Mouse (Mus musculus): ENCODE results near the gene Gm21988.

GRCm38 (mm10) chr11:70218741-70219470 lies 20.7 kb downstream of the Gm21988 start:
- TF ChIP-seq GATA1 (IDR thresholded peaks at IDR 0.05; ENCODE audit: low read length) (no peak), TAL1 (IDR thresholded peaks at IDR 0.05; ENCODE audit: low read length) (no peak)
